Mouse (Mus musculus): ENCODE measurements around the gene Dbnl. TPM values are rescaled to one million over a fixed set of nuclear protein-coding genes. Genes with fewer than 3 reads are reported as not detected.

Dbnl gene
- polyA plus RNA-seq, 1 experiment from 2014 or later: 140 TPM

GRCm38 (mm10) chr11:5778481-5778880 is 9.8 kb upstream of the Dbnl start:
- H3K4me2 ChIP-seq: no peak overlapping the region
- H3K9me3 ChIP-seq: no peaks in the 10 kb centered on the region
- ATAC-seq (ENCODE audit: low FRiP score): no peak
- no peaks in the 10 kb centered on the region for H3K27me3 ChIP-seq
- no peaks in the 10 kb centered on the region for H3K4me1 ChIP-seq
- 68% methylated on average over 2 of the region's 2 CpGs for WGBS
- no peak overlapping the region for H3K27ac ChIP-seq
- no peak overlapping the region for H3K4me3 ChIP-seq (replicated peaks)
- H3K9ac ChIP-seq: no peak overlapping the region
- H3K36me3 ChIP-seq (replicated peaks): 0 out of 2 replicates have a peak, but pooled peaks cover 2% of the 10 kb centered on the region

GRCm38 (mm10) chr11:5780035-5780499 is 8.2 kb upstream of the Dbnl start:
- Histone ChIP-seq H3K9me3 (no peaks in the 10 kb centered on the region), H3K27ac (no peak overlapping the region), H3K4me3 (replicated peaks) (no peak overlapping the region), H3K4me2 (no peak overlapping the region), H3K9ac (no peak overlapping the region), H3K36me3 (replicated peaks) (0 out of 2 replicates have a peak, but pooled peaks cover 2% of the 10 kb centered on the region), H3K27me3 (no peaks in the 10 kb centered on the region), H3K4me1 (no peaks in the 10 kb centered on the region)
- 91% methylated on average over 6 of the region's 6 CpGs for WGBS
- no peak for ATAC-seq (ENCODE audit: low FRiP score)

GRCm38 (mm10) chr11:5782199-5782944 is 5.9 kb upstream of the Dbnl start:
- Histone ChIP-seq H3K4me2 (no peak overlapping the region), H3K9me3 (no peaks in the 10 kb centered on the region), H3K27ac (no peak overlapping the region), H3K36me3 (replicated peaks) (0 out of 2 replicates have a peak, but pooled peaks cover 2% of the 10 kb centered on the region), H3K9ac (no peak overlapping the region), H3K4me3 (replicated peaks) (no peak overlapping the region), H3K4me1 (peaks cover 4% of the 10 kb centered on the region), H3K27me3 (no peaks in the 10 kb centered on the region)
- 70% methylated on average over 8 of the region's 8 CpGs for WGBS
- ATAC-seq (ENCODE audit: low FRiP score): no peak

- Histone ChIP-seq H3K4me1 (peaks cover 26% of the 10 kb centered on the region), H3K27ac (no peak overlapping the region), H3K4me3 (replicated peaks) (no peak overlapping the region), H3K27me3 (no peaks in the 10 kb centered on the region), H3K9me3 (no peaks in the 10 kb centered on the region), H3K36me3 (replicated peaks) (0 out of 2 replicates have a peak, but pooled peaks cover 3% of the 10 kb centered on the region), H3K4me2 (no peak overlapping the region), H3K9ac (no peak overlapping the region)
- no peak for ATAC-seq (ENCODE audit: low FRiP score)
These were observed 2.6 kb upstream of the Dbnl start for GRCm38 (mm10) chr11:5785732-5786131.

GRCm38 (mm10) chr11:5787671-5788055 is 625 bp upstream of the Dbnl start:
- Histone ChIP-seq H3K9ac (peak overlapping the region; percentile 74), H3K4me1 (peaks cover 26% of the 10 kb centered on the region), H3K36me3 (replicated peaks) (peaks cover 18% of the 10 kb centered on the region), H3K27ac (peak overlapping the region; percentile 87), H3K4me3 (replicated peaks) (peak overlapping the region; percentile 66), H3K27me3 (no peaks in the 10 kb centered on the region), H3K4me2 (peak overlapping the region; percentile 87), H3K9me3 (no peaks in the 10 kb centered on the region)
- 38% methylated on average over 8 of the region's 8 CpGs for WGBS
- ATAC-seq (ENCODE audit: low FRiP score): peak; percentile 15; the same call in 1 of the 2 replicates

- peak overlapping the region; percentile 87 for H3K4me2 ChIP-seq
- H3K9ac ChIP-seq: peak overlapping the region; percentile 74
- no peak for ATAC-seq (ENCODE audit: low FRiP score)
- no peaks in the 10 kb centered on the region for H3K27me3 ChIP-seq
- peak overlapping the region; percentile 66 for H3K4me3 ChIP-seq (replicated peaks)
- 77% methylated on average over 6 of the region's 6 CpGs for WGBS
- H3K4me1 ChIP-seq: peaks cover 26% of the 10 kb centered on the region
- H3K27ac ChIP-seq: no peak overlapping the region
- no peaks in the 10 kb centered on the region for H3K9me3 ChIP-seq
- H3K36me3 ChIP-seq (replicated peaks): peaks cover 33% of the 10 kb centered on the region
These were observed 924 bp downstream of the Dbnl start for GRCm38 (mm10) chr11:5789071-5789753.

GRCm38 (mm10) chr11:5789754-5790333 is 1.6 kb downstream of the Dbnl start:
- peak overlapping the region; percentile 87 for H3K4me2 ChIP-seq
- no peaks in the 10 kb centered on the region for H3K27me3 ChIP-seq
- no peak overlapping the region for H3K27ac ChIP-seq
- 0 out of 2 replicates have a peak overlapping the region, but pooled peaks have one; percentile 66 for H3K4me3 ChIP-seq (replicated peaks)
- no peak overlapping the region for H3K9ac ChIP-seq
- ATAC-seq (ENCODE audit: low FRiP score): no peak
- WGBS: 82% methylated on average over 3 of the region's 3 CpGs
- peaks cover 39% of the 10 kb centered on the region for H3K36me3 ChIP-seq (replicated peaks)
- H3K4me1 ChIP-seq: peaks cover 26% of the 10 kb centered on the region
- no peaks in the 10 kb centered on the region for H3K9me3 ChIP-seq

- no peaks in the 10 kb centered on the region for H3K27me3 ChIP-seq
- H3K4me1 ChIP-seq: peaks cover 26% of the 10 kb centered on the region
- H3K27ac ChIP-seq: no peak overlapping the region
- H3K4me3 ChIP-seq (replicated peaks): no peak overlapping the region
- H3K9me3 ChIP-seq: no peaks in the 10 kb centered on the region
- H3K36me3 ChIP-seq (replicated peaks): peaks cover 45% of the 10 kb centered on the region
- H3K4me2 ChIP-seq: no peak overlapping the region
- no peak for ATAC-seq (ENCODE audit: low FRiP score)
- H3K9ac ChIP-seq: no peak overlapping the region
- WGBS: 96% methylated on average over 1 of the region's 1 CpGs
These were observed 2.1 kb downstream of the Dbnl start for GRCm38 (mm10) chr11:5790431-5790830.

GRCm38 (mm10) chr11:5795290-5795689 is 7.0 kb downstream of the Dbnl start:
- H3K4me3 ChIP-seq (replicated peaks): no peak overlapping the region
- peaks cover 90% of the 10 kb centered on the region for H3K36me3 ChIP-seq (replicated peaks)
- H3K9me3 ChIP-seq: no peaks in the 10 kb centered on the region
- H3K27me3 ChIP-seq: no peaks in the 10 kb centered on the region
- peaks cover 1% of the 10 kb centered on the region; the same call in 1 of the 2 replicates for H3K4me1 ChIP-seq
- no peak for ATAC-seq (ENCODE audit: low FRiP score)
- no peak overlapping the region for H3K4me2 ChIP-seq
- WGBS: 94% methylated on average over 9 of the region's 9 CpGs
- no peak overlapping the region for H3K9ac ChIP-seq
- no peak overlapping the region for H3K27ac ChIP-seq

GRCm38 (mm10) chr11:5795706-5796105 is 7.4 kb downstream of the Dbnl start:
- Histone ChIP-seq H3K27ac (no peak overlapping the region), H3K4me2 (no peak overlapping the region), H3K9me3 (no peaks in the 10 kb centered on the region), H3K36me3 (replicated peaks) (peaks cover 92% of the 10 kb centered on the region), H3K4me1 (no peaks in the 10 kb centered on the region), H3K27me3 (no peaks in the 10 kb centered on the region), H3K9ac (no peak overlapping the region), H3K4me3 (replicated peaks) (no peak overlapping the region)
- no peak for ATAC-seq (ENCODE audit: low FRiP score)
- 93% methylated on average over 7 of the region's 7 CpGs for WGBS

GRCm38 (mm10) chr11:5796939-5797338 is 8.7 kb downstream of the Dbnl start:
- 87% methylated on average over 15 of the region's 15 CpGs for WGBS
- Histone ChIP-seq H3K9ac (no peak overlapping the region), H3K4me3 (replicated peaks) (no peak overlapping the region), H3K27me3 (no peaks in the 10 kb centered on the region), H3K27ac (no peak overlapping the region), H3K4me2 (no peak overlapping the region), H3K36me3 (replicated peaks) (peaks cover 94% of the 10 kb centered on the region), H3K9me3 (no peaks in the 10 kb centered on the region), H3K4me1 (no peaks in the 10 kb centered on the region)
- no peak for ATAC-seq (ENCODE audit: low FRiP score)

- WGBS: 73% methylated on average over 11 of the region's 11 CpGs
- H3K36me3 ChIP-seq (replicated peaks): peaks cover 90% of the 10 kb centered on the region
These were observed 9.1 kb downstream of the Dbnl start for GRCm38 (mm10) chr11:5797371-5797770.

More at GRCm38 (mm10) chr11:5797371-5797770, 9.1 kb downstream of the Dbnl start:
- no peaks in the 10 kb centered on the region for H3K4me1 ChIP-seq
- no peak overlapping the region for H3K4me3 ChIP-seq (replicated peaks)
- H3K27me3 ChIP-seq: no peaks in the 10 kb centered on the region
- no peak overlapping the region for H3K27ac ChIP-seq
- no peak overlapping the region for H3K4me2 ChIP-seq
- no peaks in the 10 kb centered on the region for H3K9me3 ChIP-seq
- no peak for ATAC-seq (ENCODE audit: low FRiP score)
- no peak overlapping the region for H3K9ac ChIP-seq
